Mouse (Mus musculus) thymus, adult 2 months (tissue): ENCODE measurements at regions not wholly inside any gene's neighbourhood (a gene's known extent, or its start where the extent isn't known, plus 50 kb on each side); places are given as distances from the start of the nearest gene placed in this dataset.

Experiments
- DNase-seq: peaks from one replicate; pipeline ENCODE4 v3.0.0; 2021
- H3K27ac ChIP-seq: fragments of 200-500 bp; 2 replicates; pipeline ENCODE4 v1.5.1; 2012; ENCODE audit warnings: low read length, control low read depth; ENCODE audit not compliant: control insufficient read depth, insufficient read depth
- H3K27me3 ChIP-seq: fragments of 200-500 bp; 2 replicates; pipeline ENCODE4 v1.6.1; 2012; ENCODE audit warnings: mild to moderate bottlenecking, low read length, moderate library complexity, mixed read lengths; ENCODE audit not compliant: control insufficient read depth, insufficient read depth
- H3K36me3 ChIP-seq: fragments of 200-500 bp; 2 replicates; pipeline ENCODE4 v1.6.1; 2012; ENCODE audit warnings: mild to moderate bottlenecking, low read length, moderate library complexity; ENCODE audit not compliant: control insufficient read depth, insufficient read depth
- H3K4me1 ChIP-seq: fragments of 200-500 bp; replicated peaks from 2 replicates; pipeline ENCODE4 v1.6.1; 2012; ENCODE audit warnings: low read length; ENCODE audit not compliant: control insufficient read depth, insufficient read depth
- H3K4me3 ChIP-seq: fragments of 200-500 bp; 2 replicates; pipeline ENCODE4 v1.5.1; 2012; ENCODE audit warnings: mild to moderate bottlenecking, low read length, control low read depth, moderate library complexity; ENCODE audit not compliant: control insufficient read depth, insufficient read depth
- CTCF ChIP-seq: fragments of 200-500 bp; IDR thresholded peaks from 2 replicates; pipeline ENCODE4 v1.5.1; 2012; ENCODE audit warnings: mild to moderate bottlenecking, control low read depth, low read length, moderate library complexity, borderline replicate concordance; ENCODE audit not compliant: control insufficient read depth, poor library complexity, insufficient read depth; ENCODE audit errors: extremely low read depth
- POLR2A ChIP-seq: fragments of 200-500 bp; IDR thresholded peaks from 2 replicates; pipeline ENCODE4 v1.6.1; 2012; ENCODE audit warnings: mild to moderate bottlenecking, low read length, control low read depth, moderate library complexity; ENCODE audit not compliant: control insufficient read depth, poor library complexity, insufficient read depth; ENCODE audit errors: extremely low read depth
- WGBS: fragments of 180-500 bp; shearing (Covaris S2); methylation state at CpG from one replicate; pipeline ENCODE4 v1.1.7; 2018; 5-methylcytosine and 5-hydroxymethylcytosine counted together

DNA sequence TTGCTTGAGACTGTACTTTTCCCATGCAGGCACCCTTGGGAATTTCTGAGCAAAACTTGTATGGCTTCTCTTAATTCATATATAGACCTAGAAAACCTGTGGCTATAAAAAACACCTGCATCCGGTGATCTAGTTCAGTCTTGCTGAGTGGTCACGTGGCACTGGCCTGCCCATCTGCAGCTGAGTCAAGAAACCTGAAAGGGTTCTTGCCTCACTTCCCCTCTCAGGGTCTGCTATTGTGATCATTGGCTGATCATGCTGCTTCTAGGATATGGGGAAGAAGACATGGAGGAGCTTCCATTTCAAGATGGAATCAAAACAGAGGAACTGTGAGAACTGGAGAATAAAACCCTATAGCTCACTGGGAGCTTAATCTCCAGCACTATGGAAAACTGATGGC is 69.1 kb upstream of the Cxadr start:
- Histone ChIP-seq H3K4me1 (0 out of 2 replicates have a peak, but pooled peaks cover 3% of the 10 kb centered on the region), H3K4me3 (no peak overlapping the region), H3K36me3 (no peaks in the 10 kb centered on the region), H3K27me3 (no peaks in the 10 kb centered on the region; the same call in 1 of the 2 replicates), H3K27ac (no peak overlapping the region)
- no peak for DNase-seq
- no peak for TF ChIP-seq POLR2A
- no peak for TF ChIP-seq CTCF
- 66% methylated on average over 2 of the region's 2 CpGs for WGBS

DNA sequence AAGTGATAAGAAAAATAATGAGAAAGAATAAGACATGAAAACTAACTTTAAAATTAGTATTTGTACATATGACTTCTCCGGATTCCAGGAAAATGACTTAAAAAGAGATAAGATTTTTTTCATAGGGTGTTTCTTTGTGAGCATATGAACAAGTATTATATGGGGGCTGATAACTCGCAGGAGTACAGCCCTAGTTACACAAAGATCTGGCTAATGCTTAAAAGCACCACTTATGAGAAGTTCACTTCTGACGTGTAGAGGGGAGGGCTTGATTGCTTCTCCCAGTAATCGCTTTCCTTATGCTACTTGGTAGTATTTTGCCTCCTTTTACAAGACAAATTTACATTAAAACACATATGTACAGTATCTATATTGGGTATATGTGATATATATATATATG is 72.3 kb upstream of the Cxadr start:
- H3K27ac ChIP-seq, result no peak overlapping the region
- no peak overlapping the region for H3K4me3 ChIP-seq
- no peaks in the 10 kb centered on the region for H3K4me1 ChIP-seq
- no peak for DNase-seq
- no peak for TF ChIP-seq CTCF
- TF ChIP-seq POLR2A, result no peak
- no peaks in the 10 kb centered on the region for H3K27me3 ChIP-seq
- H3K36me3 ChIP-seq, result no peaks in the 10 kb centered on the region
- WGBS, result 95% methylated on average over 4 of the region's 4 CpGs

- Histone ChIP-seq H3K27me3 (no peaks in the 10 kb centered on the region), H3K4me3 (no peak overlapping the region), H3K27ac (no peak overlapping the region), H3K4me1 (0 out of 2 replicates have a peak, but pooled peaks cover 3% of the 10 kb centered on the region), H3K36me3 (no peaks in the 10 kb centered on the region)
- WGBS, result 81% methylated on average over 1 of the region's 1 CpGs
- TF ChIP-seq POLR2A (no peak), CTCF (no peak)
- DNase-seq, result no peak
Measured at GRCm38 (mm10) chr16:78222377-78222776, 78.9 kb upstream of the Cxadr start.

- Histone ChIP-seq H3K27ac (no peak overlapping the region), H3K27me3 (no peaks in the 10 kb centered on the region), H3K4me3 (no peak overlapping the region), H3K4me1 (0 out of 2 replicates have a peak, but pooled peaks cover 3% of the 10 kb centered on the region), H3K36me3 (no peaks in the 10 kb centered on the region)
- no peak for DNase-seq
- TF ChIP-seq POLR2A (no peak), CTCF (no peak)
- WGBS, result 96% methylated on average over 1 of the region's 1 CpGs
Measured at GRCm38 (mm10) chr16:78221781-78222180, 79.5 kb upstream of the Cxadr start.

DNA sequence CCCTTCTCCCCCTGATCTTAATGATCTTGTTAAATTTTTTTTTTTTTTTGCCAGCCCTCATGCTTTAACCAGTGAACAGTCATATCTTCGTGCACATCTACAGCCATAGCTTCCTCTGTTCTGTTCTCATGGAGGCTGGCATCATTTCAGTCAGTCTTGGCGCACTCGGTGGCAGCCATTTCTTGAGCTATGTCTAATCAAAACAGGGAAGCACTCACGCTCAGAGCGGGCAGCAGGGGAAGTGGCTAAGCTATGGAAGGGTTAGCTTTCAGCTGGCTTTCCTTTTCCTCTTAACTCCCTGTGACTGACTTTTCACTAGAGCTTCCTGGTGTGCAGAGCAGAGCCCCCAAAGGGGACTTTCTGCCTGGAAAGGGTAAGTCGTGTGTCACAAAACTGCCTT is 83.7 kb upstream of the Cxadr start:
- Histone ChIP-seq H3K4me1 (0 out of 2 replicates have a peak, but pooled peaks cover 3% of the 10 kb centered on the region), H3K36me3 (no peaks in the 10 kb centered on the region), H3K4me3 (no peak overlapping the region), H3K27ac (no peak overlapping the region), H3K27me3 (no peaks in the 10 kb centered on the region)
- 31% methylated on average over 6 of the region's 6 CpGs for WGBS
- DNase-seq, result no peak
- TF ChIP-seq CTCF (no peak), POLR2A (no peak)

DNA sequence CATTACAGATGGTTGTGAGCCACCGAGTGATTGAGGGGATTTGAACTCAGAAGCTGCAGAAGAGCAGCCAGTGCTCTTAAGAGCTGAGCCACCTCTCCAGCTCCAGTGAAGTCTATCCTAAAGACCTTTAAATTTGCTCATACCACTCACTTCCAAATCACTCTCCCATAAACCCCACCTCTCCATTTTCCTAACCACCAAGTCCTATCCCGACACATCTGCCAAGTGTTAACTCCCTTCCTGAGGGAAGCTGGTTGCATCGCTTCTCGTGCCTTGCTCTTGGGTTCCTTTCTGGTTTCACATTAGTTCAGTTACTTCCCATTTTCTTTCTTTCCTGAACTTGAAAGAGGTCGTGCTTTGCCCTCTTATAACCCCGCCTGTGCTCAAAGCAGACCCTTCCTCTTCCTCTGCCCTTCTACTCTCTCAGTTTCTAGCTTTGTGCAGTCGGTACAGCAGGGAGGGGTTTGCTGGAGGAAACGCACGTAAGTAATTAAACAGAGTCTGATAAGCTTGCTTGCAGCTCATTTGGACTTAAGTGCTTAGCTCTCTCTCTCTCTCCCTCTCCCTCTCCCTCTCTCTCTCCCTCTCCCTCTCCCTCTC is 84.4 kb upstream of the Cxadr start:
- Histone ChIP-seq H3K36me3 (no peaks in the 10 kb centered on the region), H3K27me3 (no peaks in the 10 kb centered on the region), H3K4me3 (no peak overlapping the region), H3K4me1 (0 out of 2 replicates have a peak, but pooled peaks cover 3% of the 10 kb centered on the region), H3K27ac (no peak overlapping the region)
- WGBS, result 21% methylated on average over 9 of the region's 9 CpGs
- DNase-seq, result no peak
- no peak for TF ChIP-seq CTCF
- TF ChIP-seq POLR2A, result no peak

GRCm38 (mm10) chr16:78211687-78212086 is 89.6 kb upstream of the Cxadr start:
- 94% methylated on average over 8 of the region's 8 CpGs for WGBS
- no peak overlapping the region for H3K27ac ChIP-seq
- no peaks in the 10 kb centered on the region for H3K27me3 ChIP-seq
- H3K4me3 ChIP-seq, result no peak overlapping the region
- no peak for DNase-seq
- H3K4me1 ChIP-seq, result no peaks in the 10 kb centered on the region
- TF ChIP-seq POLR2A (no peak), CTCF (no peak)
- no peaks in the 10 kb centered on the region for H3K36me3 ChIP-seq
